Mouse (Mus musculus) granulocyte monocyte progenitor cell, adult 5-6 weeks (primary cell): ENCODE measurements around the gene Hacl1. TPM values are rescaled to one million over a fixed set of nuclear protein-coding genes. Genes with fewer than 3 reads are reported as not detected.

Source experiments
- ATAC-seq: replicated peaks from 2 replicates; pipeline ENCODE4 v1.8.0; 2016; ENCODE audit warnings: mild to moderate bottlenecking, moderate TSS enrichment, inconsistent platforms; ENCODE audit not compliant: poor library complexity, severe bottlenecking
- total RNA-seq, 2 experiments: library from RNA; stranded (forward) in 1 of 2; stranded (reverse) in 1 of 2; fragments of 200-712, 200-1000 nt in 1 of 2; fragments of >200 nt in 1 of 2; fragmentation: Nextera tagmentation in 1 of 2; gene quantifications; 2 replicates each; pipeline ENCODE4 v1.2.3; 2014 to 2017

Gene Hacl1
- total RNA-seq, 2 experiments from 2014 or later: 6.0 to 24.1 TPM

GRCm38 (mm10) chr14:31586451-31586850 lies 54.6 kb downstream of the Hacl1 start:
- ATAC-seq: no peak

- peak; percentile 56 for ATAC-seq
Measured at GRCm38 (mm10) chr14:31583082-31583481, 58.0 kb downstream of the Hacl1 start.

GRCm38 (mm10) chr14:31577966-31578735 lies 62.9 kb downstream of the Hacl1 start:
- no peak for ATAC-seq

GRCm38 (mm10) chr14:31576846-31577697 lies 64.0 kb downstream of the Hacl1 start:
- peak; percentile 61 for ATAC-seq

GRCm38 (mm10) chr14:31575866-31576265 lies 65.2 kb downstream of the Hacl1 start:
- ATAC-seq: no peak

GRCm38 (mm10) chr14:31574903-31575665 lies 66.0 kb downstream of the Hacl1 start:
- no peak for ATAC-seq

GRCm38 (mm10) chr14:31572561-31573175 lies 68.4 kb downstream of the Hacl1 start:
- ATAC-seq: no peak

- ATAC-seq: no peak
Measured at GRCm38 (mm10) chr14:31571419-31571818, 69.7 kb downstream of the Hacl1 start.

GRCm38 (mm10) chr14:31570131-31570951 lies 70.7 kb downstream of the Hacl1 start:
- ATAC-seq: peak; percentile 33

- peak; percentile 85 for ATAC-seq
Measured at GRCm38 (mm10) chr14:31569151-31569631, 71.9 kb downstream of the Hacl1 start.

- no peak for ATAC-seq
Measured at GRCm38 (mm10) chr14:31565478-31566212, 75.4 kb downstream of the Hacl1 start.

GRCm38 (mm10) chr14:31564452-31565179 lies 76.5 kb downstream of the Hacl1 start:
- ATAC-seq: no peak

- no peak for ATAC-seq
Measured at GRCm38 (mm10) chr14:31560886-31561285, 80.2 kb downstream of the Hacl1 start.

- ATAC-seq: no peak
Measured at GRCm38 (mm10) chr14:31559216-31559615, 81.9 kb downstream of the Hacl1 start.

GRCm38 (mm10) chr14:31557784-31558183 lies 83.3 kb downstream of the Hacl1 start:
- ATAC-seq: no peak

- no peak for ATAC-seq
Measured at GRCm38 (mm10) chr14:31557273-31557672, 83.8 kb downstream of the Hacl1 start.

GRCm38 (mm10) chr14:31556526-31557260 lies 84.4 kb downstream of the Hacl1 start:
- ATAC-seq: no peak
